Mouse (Mus musculus) forebrain, postnatal 0 days (tissue): ENCODE data around the gene Zc3h7b. TPM values are rescaled to one million over a fixed set of nuclear protein-coding genes. Genes with fewer than 3 reads are reported as not detected.
"Not testable (repeated sequence)": the region's sequence is repeated elsewhere in the genome, so short reads cannot be mapped to it uniquely, and the experiment has no call there.

Source experiments
- ATAC-seq: fragments of 200-750 bp; cut with Nextera tagmentation; 2 replicates; pipeline ENCODE4 v1.8.0; 2017; ENCODE audit warnings: mild to moderate bottlenecking, moderate library complexity
- DNase-seq: peaks from one replicate; pipeline ENCODE4 v3.0.0-alpha.2; 2015
- H3K27ac ChIP-seq: fragments of 300-500 bp; sonication (generic); 2 replicates; pipeline ENCODE4 v1.5.1; 2014; ENCODE audit warnings: low read depth, mild to moderate bottlenecking, antibody characterized with exemption, low read length, moderate library complexity, mixed read lengths
- H3K27me3 ChIP-seq: fragments of 300-500 bp; sonication (generic); 2 replicates; pipeline ENCODE4 v1.6.1; 2014; ENCODE audit warnings: mild to moderate bottlenecking, low read length, mixed read lengths; ENCODE audit not compliant: insufficient read depth
- H3K36me3 ChIP-seq: fragments of 300-500 bp; sonication (generic); 2 replicates; pipeline ENCODE4 v1.6.1; 2014; ENCODE audit warnings: mild to moderate bottlenecking, moderate library complexity; ENCODE audit not compliant: insufficient read depth
- H3K4me1 ChIP-seq: fragments of 300-500 bp; sonication (generic); 2 replicates; pipeline ENCODE4 v1.6.1; 2014; ENCODE audit warnings: antibody characterized with exemption; ENCODE audit not compliant: insufficient read depth
- H3K4me2 ChIP-seq: fragments of 300-500 bp; sonication (generic); 2 replicates; pipeline ENCODE4 v1.6.1; 2014; ENCODE audit warnings: low read depth, mild to moderate bottlenecking, moderate library complexity
- H3K4me3 ChIP-seq: fragments of 300-500 bp; sonication (generic); 2 replicates; pipeline ENCODE4 v1.5.1; 2014; ENCODE audit warnings: low read depth, low read length, mixed read lengths
- H3K9ac ChIP-seq: fragments of 300-500 bp; sonication (generic); 2 replicates; pipeline ENCODE4 v1.6.1; 2014; ENCODE audit warnings: mild to moderate bottlenecking
- H3K9me3 ChIP-seq: fragments of 300-500 bp; sonication (generic); 2 replicates; pipeline ENCODE4 v1.6.1; 2016; ENCODE audit warnings: low read length
- CTCF ChIP-seq: sonication (generic); IDR thresholded peaks from 2 replicates; pipeline ENCODE4 v1.5.1; 2016; ENCODE audit warnings: antibody characterized with exemption, control low read depth, low read depth
- WGBS: fragments of 180-500 bp; shearing (Covaris S2); extraction: QIAGEN DNeasy Blood & Tissue Kit; methylation state at CpG from one replicate; pipeline ENCODE4 v1.1.7; 2014; 5-methylcytosine and 5-hydroxymethylcytosine counted together
- polyA plus RNA-seq: library from polyadenylated mRNA; unstranded; fragments of >200 nt; fragmentation: Nextera tagmentation; extraction: Ambion mirVana; gene quantifications from 2 replicates; pipeline ENCODE4 v1.2.1, GENCODE M21; 2015
- total RNA-seq: library from RNA; depleted of rRNA; stranded (reverse); fragments of >200 nt; gene quantifications from 2 replicates; pipeline ENCODE4 v1.2.3, GENCODE M21; 2014

Zc3h7b gene
- total and polyA plus RNA-seq, 2 experiments from 2014 or later: 41.3 to 131 TPM

GRCm38 (mm10) chr15:81739296-81739695 lies 5.6 kb upstream of the Zc3h7b start:
- 82% methylated on average over 3 of the region's 3 CpGs for WGBS
- TF ChIP-seq CTCF: no peak
- Histone ChIP-seq H3K4me2 (no peak overlapping the region), H3K4me3 (no peak overlapping the region), H3K9ac (no peak overlapping the region), H3K36me3 (no peaks in the 10 kb centered on the region), H3K9me3 (no peaks in the 10 kb centered on the region), H3K27me3 (no peaks in the 10 kb centered on the region), H3K4me1 (no peaks in the 10 kb centered on the region), H3K27ac (no peak overlapping the region)
- no peak for ATAC-seq
- no peak for DNase-seq

GRCm38 (mm10) chr15:81739924-81740323 lies 4.9 kb upstream of the Zc3h7b start:
- WGBS: 6% methylated on average over 2 of the region's 2 CpGs
- Histone ChIP-seq H3K9me3 (no peaks in the 10 kb centered on the region), H3K4me2 (no peak overlapping the region), H3K4me1 (no peaks in the 10 kb centered on the region), H3K27me3 (no peaks in the 10 kb centered on the region), H3K4me3 (no peak overlapping the region), H3K36me3 (no peaks in the 10 kb centered on the region), H3K27ac (no peak overlapping the region), H3K9ac (no peak overlapping the region)
- TF ChIP-seq CTCF: peak; percentile 60
- DNase-seq: peak; percentile 38
- peak; percentile 46; the same call in 1 of the 2 replicates for ATAC-seq

GRCm38 (mm10) chr15:81742368-81742767 lies 2.5 kb upstream of the Zc3h7b start:
- peak; percentile 12; the same call in 1 of the 2 replicates for TF ChIP-seq CTCF
- not testable (repeated sequence) for ATAC-seq, H3K27me3 ChIP-seq, H3K4me1 ChIP-seq, H3K4me3 ChIP-seq, H3K27ac ChIP-seq, DNase-seq, H3K36me3 ChIP-seq, H3K9ac ChIP-seq, H3K9me3 ChIP-seq, H3K4me2 ChIP-seq
- 10% methylated on average over 1 of the region's 2 CpGs for WGBS

GRCm38 (mm10) chr15:81745601-81746114 lies 801 bp downstream of the Zc3h7b start:
- peak overlapping the region; percentile 89 for H3K9ac ChIP-seq
- H3K4me2 ChIP-seq: peak overlapping the region; percentile 64
- no peak for TF ChIP-seq CTCF
- H3K27ac ChIP-seq: peak overlapping the region; percentile 92
- WGBS: 2% methylated on average over 31 of the region's 33 CpGs
- H3K9me3 ChIP-seq: no peaks in the 10 kb centered on the region
- peak overlapping the region; percentile 92 for H3K4me3 ChIP-seq
- peak; percentile 84 for ATAC-seq
- peaks cover 6% of the 10 kb centered on the region; the same call in 1 of the 2 replicates for H3K4me1 ChIP-seq
- peak; percentile 79 for DNase-seq
- no peaks in the 10 kb centered on the region for H3K27me3 ChIP-seq
- H3K36me3 ChIP-seq: no peaks in the 10 kb centered on the region

- Histone ChIP-seq H3K4me3 (no peak overlapping the region), H3K27ac (no peak overlapping the region), H3K9me3 (no peaks in the 10 kb centered on the region), H3K36me3 (0 out of 2 replicates have a peak, but pooled peaks cover 4% of the 10 kb centered on the region), H3K9ac (no peak overlapping the region), H3K27me3 (no peaks in the 10 kb centered on the region), H3K4me1 (peaks cover 6% of the 10 kb centered on the region; the same call in 1 of the 2 replicates), H3K4me2 (no peak overlapping the region)
- DNase-seq (no peak), ATAC-seq (no peak)
- no peak for TF ChIP-seq CTCF
- WGBS: 71% methylated on average over 14 of the region's 14 CpGs
Measured at GRCm38 (mm10) chr15:81749742-81750141, 4.9 kb downstream of the Zc3h7b start.

- ATAC-seq: no peak
- Histone ChIP-seq H3K36me3 (peaks cover 15% of the 10 kb centered on the region), H3K4me1 (no peaks in the 10 kb centered on the region), H3K9ac (no peak overlapping the region), H3K27me3 (no peaks in the 10 kb centered on the region), H3K27ac (no peak overlapping the region), H3K4me3 (no peak overlapping the region), H3K4me2 (no peak overlapping the region), H3K9me3 (no peaks in the 10 kb centered on the region)
- no peak for DNase-seq
- WGBS: 97% methylated on average over 9 of the region's 9 CpGs
- no peak for TF ChIP-seq CTCF
Measured at GRCm38 (mm10) chr15:81753669-81754068, 8.8 kb downstream of the Zc3h7b start.

GRCm38 (mm10) chr15:81758701-81759100 lies 13.8 kb downstream of the Zc3h7b start:
- Histone ChIP-seq H3K9me3 (no peaks in the 10 kb centered on the region), H3K36me3 (peaks cover 11% of the 10 kb centered on the region), H3K9ac (no peak overlapping the region), H3K27ac (no peak overlapping the region), H3K27me3 (no peaks in the 10 kb centered on the region), H3K4me1 (no peaks in the 10 kb centered on the region), H3K4me2 (no peak overlapping the region), H3K4me3 (no peak overlapping the region)
- DNase-seq (no peak), ATAC-seq (no peak)
- no peak for TF ChIP-seq CTCF
- WGBS: 67% methylated on average over 5 of the region's 5 CpGs

- TF ChIP-seq CTCF: no peak
- H3K9ac ChIP-seq: no peak overlapping the region
- WGBS: 93% methylated on average over 3 of the region's 3 CpGs
Measured at GRCm38 (mm10) chr15:81759542-81759941, 14.7 kb downstream of the Zc3h7b start.

More at GRCm38 (mm10) chr15:81759542-81759941, 14.7 kb downstream of the Zc3h7b start:
- no peak overlapping the region for H3K4me2 ChIP-seq
- H3K27ac ChIP-seq: no peak overlapping the region
- H3K4me3 ChIP-seq: no peak overlapping the region
- H3K9me3 ChIP-seq: no peaks in the 10 kb centered on the region
- no peaks in the 10 kb centered on the region for H3K4me1 ChIP-seq
- no peak for ATAC-seq
- no peaks in the 10 kb centered on the region for H3K27me3 ChIP-seq
- H3K36me3 ChIP-seq: peaks cover 11% of the 10 kb centered on the region
- no peak for DNase-seq
